Comparison of ENCODE assay signal across 16 mouse cellular contexts in the genomic region with DNA sequence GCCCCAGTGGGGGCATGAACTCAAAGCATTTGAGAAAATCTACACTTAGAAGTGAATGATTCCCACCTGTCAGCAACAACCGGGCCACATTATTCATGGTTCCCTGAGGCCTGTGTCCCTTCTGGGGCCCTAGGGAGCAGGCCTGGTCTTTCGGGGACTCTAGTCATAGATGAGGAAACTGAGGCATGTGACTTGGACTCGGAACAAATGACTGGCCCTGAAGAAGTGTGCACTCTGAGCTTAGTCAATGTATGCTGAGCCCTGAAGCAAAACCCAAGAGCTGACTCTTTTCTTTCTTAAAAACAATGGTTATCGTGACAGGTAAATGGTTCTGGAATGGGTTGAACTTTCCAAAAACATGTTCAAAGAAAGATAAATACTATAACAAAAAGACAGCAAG.
"Had no signal": no experiment of that assay in that cellular context is flagged by ENCODE, and none has a peak within 500 bp of the region (broad histone marks: within the 10 kb centered on the region; RNA-seq: fewer than 3 reads in every experiment).

No protein-coding gene starts in this region.

- H3K27me3 ChIP-seq: liver, embryonic 13.5 days; stomach, embryonic 15.5 days had no signal

- H3K27ac ChIP-seq: layer of hippocampus, adult 2 months; liver, embryonic 13.5 days; neural tube, embryonic 13.5 days; stomach, embryonic 15.5 days had no signal

- H3K9me3 ChIP-seq: liver, embryonic 13.5 days; neural tube, embryonic 13.5 days; stomach, embryonic 15.5 days had no signal

- DNase-seq: kidney, adult 18-20 months; kidney, postnatal 25 days; layer of hippocampus, adult 9-11 months; liver, embryonic 13.5 days; lung, adult 2 months; lung, postnatal 14 days; lung, postnatal 4 days; midbrain, embryonic 14.5 days; retina, postnatal 1 day; right cerebral cortex, postnatal 25 days; spleen, adult 18-20 months; thymus, postnatal 25 days had no signal

- H3K4me3 ChIP-seq: layer of hippocampus, adult 2 months; liver, embryonic 13.5 days; neural tube, embryonic 13.5 days; stomach, embryonic 15.5 days had no signal

- H3K36me3 ChIP-seq: liver, embryonic 13.5 days; neural tube, embryonic 13.5 days; stomach, embryonic 15.5 days had no signal

- H3K9ac ChIP-seq: liver, embryonic 13.5 days; neural tube, embryonic 13.5 days; stomach, embryonic 15.5 days had no signal

- H3K4me2 ChIP-seq: liver, embryonic 13.5 days; midbrain, embryonic 11.5 days; neural tube, embryonic 13.5 days; stomach, embryonic 15.5 days had no signal

- H3K4me1 ChIP-seq: liver, embryonic 13.5 days had no signal
